Mouse (Mus musculus) heart, embryonic 14.5 days (tissue): ENCODE results near the gene Cilp2. TPM values are rescaled to one million over a fixed set of nuclear protein-coding genes. Genes with fewer than 3 reads are reported as not detected.

Experiments used
- polyA plus RNA-seq: library from polyadenylated mRNA; unstranded; fragments of >200 nt; fragmentation: Nextera tagmentation; extraction: Ambion mirVana; gene quantifications from 2 replicates; pipeline ENCODE4 v1.2.1, GENCODE M21; 2014

Cilp2 gene
- polyA plus RNA-seq, 1 experiment from 2014 or later: 0.42 TPM

Other genes with a start within 250 kb of the Cilp2 start
- 2.0 and 2.1 TPM in 2 replicates for gene Zfp964, start 233.2 kb downstream of the Cilp2 start, polyA plus RNA-seq
- gene Zfp869, start 177.0 kb downstream of the Cilp2 start, polyA plus RNA-seq: 19.9 and 20.8 TPM in 2 replicates
- 3.7 and 4.2 TPM in 2 replicates for gene Zfp963, start 137.7 kb downstream of the Cilp2 start, polyA plus RNA-seq
- gene Gm20422, start 112.8 kb downstream of the Cilp2 start, polyA plus RNA-seq: 0.98 TPM in 1 of 2 replicates, not detected in the other
- 25.0 and 27.2 TPM in 2 replicates for gene Atp13a1, start 96.5 kb downstream of the Cilp2 start, polyA plus RNA-seq
- gene Zfp866, start 96.5 kb downstream of the Cilp2 start, polyA plus RNA-seq: 17.3 and 18.7 TPM in 2 replicates
- gene Gmip, start 79.0 kb downstream of the Cilp2 start, polyA plus RNA-seq: 6.2 and 7.3 TPM in 2 replicates
- 0.19 and 0.24 TPM in 2 replicates for gene Lpar2, start 65.3 kb downstream of the Cilp2 start, polyA plus RNA-seq
- 3.2 and 5.0 TPM in 2 replicates for gene Pbx4, start 55.2 kb downstream of the Cilp2 start, polyA plus RNA-seq
- gene Tssk6, start 14.5 kb upstream of the Cilp2 start, polyA plus RNA-seq: 1.5 and 1.8 TPM in 2 replicates
- gene Ndufa13, start 14.9 kb upstream of the Cilp2 start, polyA plus RNA-seq: 409 and 446 TPM in 2 replicates
- 5.6 and 8.4 TPM in 2 replicates for gene Yjefn3, start 15.0 kb upstream of the Cilp2 start, polyA plus RNA-seq
- gene Gatad2a, start 108.7 kb upstream of the Cilp2 start, polyA plus RNA-seq: 52.2 and 53.3 TPM in 2 replicates
- gene Mau2, start 155.0 kb upstream of the Cilp2 start, polyA plus RNA-seq: 40.5 and 42.2 TPM in 2 replicates
- gene Sugp1, start 155.1 kb upstream of the Cilp2 start, polyA plus RNA-seq: 22.8 and 24.3 TPM in 2 replicates
- gene Tm6sf2, start 185.2 kb upstream of the Cilp2 start, polyA plus RNA-seq: 0.50 and 2.0 TPM in 2 replicates
- gene Hapln4, start 195.8 kb upstream of the Cilp2 start, polyA plus RNA-seq: 0.19 TPM in 1 of 2 replicates, not detected in the other
- gene Ncan, start 233.2 kb upstream of the Cilp2 start, polyA plus RNA-seq: 0.26 and 0.34 TPM in 2 replicates
- 23.0 and 26.2 TPM in 2 replicates for gene Nr2c2ap, start 243.6 kb upstream of the Cilp2 start, polyA plus RNA-seq